Mouse (Mus musculus): Measurements from ENCODE around the gene St8sia4.
"Not testable (repeated sequence)": the region's sequence is repeated elsewhere in the genome, so short reads cannot be mapped to it uniquely, and the experiment has no call there.

The St8sia4 gene

GRCm38 (mm10) chr1:95598108-95598507 lies 69.3 kb downstream of the St8sia4 start:
- no peak for ATAC-seq (ENCODE audit: insufficient number of reproducible peaks, low FRiP score, low TSS enrichment)

- ATAC-seq (ENCODE audit: insufficient number of reproducible peaks, low FRiP score, low TSS enrichment), result no peak
Observed at GRCm38 (mm10) chr1:95596825-95597224, 70.5 kb downstream of the St8sia4 start.

GRCm38 (mm10) chr1:95591101-95591500 lies 76.3 kb downstream of the St8sia4 start:
- ATAC-seq (ENCODE audit: insufficient number of reproducible peaks, low FRiP score, low TSS enrichment), result no peak

- no peak for ATAC-seq (ENCODE audit: insufficient number of reproducible peaks, low FRiP score, low TSS enrichment)
Observed at GRCm38 (mm10) chr1:95590108-95590507, 77.3 kb downstream of the St8sia4 start.

GRCm38 (mm10) chr1:95589471-95589870 lies 77.9 kb downstream of the St8sia4 start:
- ATAC-seq (ENCODE audit: insufficient number of reproducible peaks, low FRiP score, low TSS enrichment), result no peak

- ATAC-seq (ENCODE audit: insufficient number of reproducible peaks, low FRiP score, low TSS enrichment), result no peak
Observed at GRCm38 (mm10) chr1:95583310-95583709, 84.1 kb downstream of the St8sia4 start.

- no peak for ATAC-seq (ENCODE audit: insufficient number of reproducible peaks, low FRiP score, low TSS enrichment)
Observed at GRCm38 (mm10) chr1:95582264-95582663, 85.1 kb downstream of the St8sia4 start.

- no peak for ATAC-seq (ENCODE audit: insufficient number of reproducible peaks, low FRiP score, low TSS enrichment)
Observed at GRCm38 (mm10) chr1:95572619-95573540, 94.5 kb downstream of the St8sia4 start.

- ATAC-seq (ENCODE audit: insufficient number of reproducible peaks, low FRiP score, low TSS enrichment), result no peak
Observed at GRCm38 (mm10) chr1:95571106-95571505, 96.3 kb downstream of the St8sia4 start.

GRCm38 (mm10) chr1:95554556-95554955 lies 112.8 kb downstream of the St8sia4 start:
- ATAC-seq (ENCODE audit: insufficient number of reproducible peaks, low FRiP score, low TSS enrichment), result not testable (repeated sequence)

GRCm38 (mm10) chr1:95541460-95541859 lies 125.9 kb downstream of the St8sia4 start:
- no peak for ATAC-seq (ENCODE audit: insufficient number of reproducible peaks, low FRiP score, low TSS enrichment)
